Mouse (Mus musculus) 416B (cell line): ENCODE data around the gene Mdga1.

Experiments used
- DNase-seq: peaks from one replicate; pipeline ENCODE4 v3.0.0; 2011; ENCODE audit warnings: low read depth

The Mdga1 gene

GRCm38 (mm10) chr17:29843419-29844162, 126.3 kb downstream of the Mdga1 start:
- no peak for DNase-seq

GRCm38 (mm10) chr17:29841781-29842690, 127.9 kb downstream of the Mdga1 start:
- DNase-seq = peak; percentile 27

GRCm38 (mm10) chr17:29838029-29838428, 131.9 kb downstream of the Mdga1 start:
- no peak for DNase-seq

- no peak for DNase-seq
Observed at GRCm38 (mm10) chr17:29837441-29837840, 132.4 kb downstream of the Mdga1 start.

- no peak for DNase-seq
Observed at GRCm38 (mm10) chr17:29834768-29835167, 135.1 kb downstream of the Mdga1 start.

GRCm38 (mm10) chr17:29834333-29834732, 135.6 kb downstream of the Mdga1 start:
- DNase-seq = no peak

- DNase-seq = no peak
Observed at GRCm38 (mm10) chr17:29831696-29832095, 138.2 kb downstream of the Mdga1 start.

- DNase-seq = no peak
Observed at GRCm38 (mm10) chr17:29829136-29829535, 140.8 kb downstream of the Mdga1 start.

- DNase-seq = no peak
Observed at GRCm38 (mm10) chr17:29827602-29828001, 142.3 kb downstream of the Mdga1 start.

- DNase-seq = no peak
Observed at GRCm38 (mm10) chr17:29824512-29825120, 145.3 kb downstream of the Mdga1 start.

- no peak for DNase-seq
Observed at GRCm38 (mm10) chr17:29824208-29824509, 145.7 kb downstream of the Mdga1 start.

GRCm38 (mm10) chr17:29823439-29824207, 146.3 kb downstream of the Mdga1 start:
- peak; percentile 7 for DNase-seq

- no peak for DNase-seq
Observed at GRCm38 (mm10) chr17:29819608-29820007, 150.3 kb downstream of the Mdga1 start.

GRCm38 (mm10) chr17:29818989-29819388, 150.9 kb downstream of the Mdga1 start:
- DNase-seq = no peak

GRCm38 (mm10) chr17:29818264-29818945, 151.5 kb downstream of the Mdga1 start:
- no peak for DNase-seq

GRCm38 (mm10) chr17:29814758-29815157, 155.1 kb downstream of the Mdga1 start:
- no peak for DNase-seq

- no peak for DNase-seq
Observed at GRCm38 (mm10) chr17:29813328-29813727, 156.6 kb downstream of the Mdga1 start.

- no peak for DNase-seq
Observed at GRCm38 (mm10) chr17:29803545-29803944, 166.3 kb downstream of the Mdga1 start.

GRCm38 (mm10) chr17:29801358-29801757, 168.5 kb downstream of the Mdga1 start:
- DNase-seq = peak; percentile 36

- DNase-seq = no peak
Observed at GRCm38 (mm10) chr17:29800096-29800455, 169.8 kb downstream of the Mdga1 start.

- DNase-seq = no peak
Observed at GRCm38 (mm10) chr17:29799398-29800095, 170.3 kb downstream of the Mdga1 start.
